Comparison of ENCODE assay signal across 9 mouse cellular contexts in the genomic region with DNA sequence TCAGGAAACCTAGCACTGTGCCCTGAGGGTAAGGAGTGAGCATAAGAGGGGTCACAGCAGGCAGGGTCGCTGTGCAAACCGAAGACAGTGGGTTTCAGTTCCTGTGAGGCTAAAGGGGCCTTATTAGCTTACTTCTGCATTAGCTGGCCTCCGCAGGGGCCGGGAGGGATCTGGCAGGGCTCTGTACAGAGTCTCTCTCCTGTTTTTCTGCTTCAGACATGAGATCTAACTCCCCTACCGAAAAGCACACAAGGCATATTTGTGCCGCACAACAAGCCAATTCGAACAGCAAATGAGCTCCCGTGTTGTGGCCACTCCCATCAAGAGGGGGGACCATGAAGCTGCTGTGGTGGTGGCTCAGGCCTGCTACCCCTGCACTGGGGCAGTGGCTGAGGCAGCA. TPM values are rescaled to one million over a fixed set of nuclear protein-coding genes. Genes with fewer than 3 reads are reported as not detected.
DNase-seq lines count a peak whose midpoint lies in the region; ATAC-seq lines count a peak whose summit lies in the region.
"Had no signal": no experiment of that assay in that cellular context is flagged by ENCODE, and none has a peak within 500 bp of the region (broad histone marks: within the 10 kb centered on the region; RNA-seq: fewer than 3 reads in every experiment).

No protein-coding gene starts in this region.

- peak overlapping the region; percentile 65 for H3K9ac ChIP-seq in heart, embryonic 13.5 days
- H3K9ac ChIP-seq in limb, embryonic 13.5 days = no peak overlapping the region

- H3K4me3 ChIP-seq in heart, embryonic 13.5 days = peak overlapping the region; percentile 29; the same call in 1 of the 2 replicates
- H3K4me3 ChIP-seq in limb, embryonic 13.5 days = no peak overlapping the region
- H3K4me3 ChIP-seq: erythroblast, embryonic 14.5 days had no signal

- H3K27ac ChIP-seq in heart, embryonic 13.5 days (replicated peaks) = peak overlapping the region; percentile 29
- no peak overlapping the region; the same call in 1 of the 2 replicates for H3K27ac ChIP-seq in limb, embryonic 13.5 days

- DNase-seq in heart, postnatal 4 days = no peak
- DNase-seq in thymus, postnatal 0 days (ENCODE audit: low spot score) = peak; percentile 34
- no peak for DNase-seq in thymus, postnatal 10 days (ENCODE audit: low spot score in 2 of 2)
- DNase-seq in frontal cortex, postnatal 10 days (ENCODE audit: low spot score in 2 of 2) = no peak
- DNase-seq in testis, postnatal 10 days (ENCODE audit: low spot score) = no peak

- peak overlapping the region; percentile 54 for H3K4me2 ChIP-seq in heart, embryonic 13.5 days
- peak overlapping the region; percentile 38 for H3K4me2 ChIP-seq in limb, embryonic 13.5 days (replicated peaks)

- H3K4me1 ChIP-seq in heart, embryonic 13.5 days = peaks cover 74% of the 10 kb centered on the region
- H3K4me1 ChIP-seq in limb, embryonic 13.5 days = peaks cover 41% of the 10 kb centered on the region

- no peaks in the 10 kb centered on the region for H3K9me3 ChIP-seq in heart, embryonic 13.5 days
- H3K9me3 ChIP-seq in limb, embryonic 13.5 days = no peaks in the 10 kb centered on the region

- no peak for ATAC-seq in heart, embryonic 13.5 days (ENCODE audit: extremely low read depth, insufficient number of reproducible peaks, low FRiP score, low TSS enrichment)
- no peak for ATAC-seq in limb, embryonic 13.5 days (ENCODE audit: low FRiP score, low read depth)
- no peak; the same call in 1 of the 2 replicates for ATAC-seq in megakaryocyte progenitor cell, adult 5-6 weeks (replicated peaks; ENCODE audit: poor library complexity)

- H3K27me3 ChIP-seq in heart, embryonic 13.5 days (replicated peaks) = peaks cover 3% of the 10 kb centered on the region; the same call in 1 of the 2 replicates
- no peaks in the 10 kb centered on the region for H3K27me3 ChIP-seq in limb, embryonic 13.5 days

- no peaks in the 10 kb centered on the region for H3K36me3 ChIP-seq in heart, embryonic 13.5 days
- H3K36me3 ChIP-seq in limb, embryonic 13.5 days = no peaks in the 10 kb centered on the region

- WGBS in heart, embryonic 13.5 days = 36% methylated on average over 8 of the region's 8 CpGs
- WGBS in limb, embryonic 13.5 days = 21% methylated on average over 8 of the region's 8 CpGs

RNA-seq across cellular contexts. Expression of gene Tha1, which starts 5.6 kb away (rescaled TPM):
- polyA plus RNA-seq in heart, embryonic 13.5 days (2015; fragmentation: Nextera tagmentation; extraction: Ambion mirVana) = 4.6 and 5.4 TPM in 2 replicates
- total RNA-seq in heart, postnatal 4 days (2021) = 1 to 10 TPM; 3.3 to 4.0 TPM
- 9.0 and 9.4 TPM in 2 replicates for polyA plus RNA-seq in thymus, postnatal 0 days (2015; fragmentation: Nextera tagmentation; extraction: Ambion mirVana)
- polyA plus RNA-seq in limb, embryonic 13.5 days (2015; fragmentation: Nextera tagmentation; extraction: Ambion mirVana) = 3.4 and 3.6 TPM in 2 replicates
- total RNA-seq in megakaryocyte progenitor cell, adult 5-6 weeks (2015) = 2.9 and 4.1 TPM in 2 replicates
- total RNA-seq in megakaryocyte progenitor cell, adult 5-6 weeks (2017) = 3.1 and 4.6 TPM in 2 replicates

RNA-seq across cellular contexts. Expression of gene Tmem235, which starts 18.3 kb away (rescaled TPM):
- not detected in 2 replicates for polyA plus RNA-seq in heart, embryonic 13.5 days (2015; fragmentation: Nextera tagmentation; extraction: Ambion mirVana)
- total RNA-seq in heart, postnatal 4 days (2021) = under 1 TPM in 1 of 2 experiments, not detected in 1; 0.18 TPM
- not detected in 2 replicates for polyA plus RNA-seq in thymus, postnatal 0 days (2015; fragmentation: Nextera tagmentation; extraction: Ambion mirVana)
- polyA plus RNA-seq in limb, embryonic 13.5 days (2015; fragmentation: Nextera tagmentation; extraction: Ambion mirVana) = not detected in 2 replicates
- not detected in 2 replicates for total RNA-seq in megakaryocyte progenitor cell, adult 5-6 weeks (2015)
- total RNA-seq in megakaryocyte progenitor cell, adult 5-6 weeks (2017) = not detected in 2 replicates
- polyA plus RNA-seq: erythroblast, embryonic 14.5 days had no signal

RNA-seq across cellular contexts. Expression of gene Birc5, which starts 29.8 kb away (rescaled TPM):
- 228 and 260 TPM in 2 replicates for polyA plus RNA-seq in heart, embryonic 13.5 days (2015; fragmentation: Nextera tagmentation; extraction: Ambion mirVana)
- 10 to 100 TPM; 63.1 to 69.1 TPM for total RNA-seq in heart, postnatal 4 days (2021)
- polyA plus RNA-seq in thymus, postnatal 0 days (2015; fragmentation: Nextera tagmentation; extraction: Ambion mirVana) = 457 and 480 TPM in 2 replicates
- 307 and 322 TPM in 2 replicates for polyA plus RNA-seq in limb, embryonic 13.5 days (2015; fragmentation: Nextera tagmentation; extraction: Ambion mirVana)
- total RNA-seq in megakaryocyte progenitor cell, adult 5-6 weeks (2015) = 179 and 200 TPM in 2 replicates
- 183 and 213 TPM in 2 replicates for total RNA-seq in megakaryocyte progenitor cell, adult 5-6 weeks (2017)

RNA-seq across cellular contexts. Expression of gene Tk1, which starts 53.0 kb away (rescaled TPM):
- polyA plus RNA-seq in heart, embryonic 13.5 days (2015; fragmentation: Nextera tagmentation; extraction: Ambion mirVana) = 97.6 and 109 TPM in 2 replicates
- 10 to 100 TPM; 93.1 to 99.2 TPM for total RNA-seq in heart, postnatal 4 days (2021)
- 119 and 133 TPM in 2 replicates for polyA plus RNA-seq in thymus, postnatal 0 days (2015; fragmentation: Nextera tagmentation; extraction: Ambion mirVana)
- polyA plus RNA-seq in limb, embryonic 13.5 days (2015; fragmentation: Nextera tagmentation; extraction: Ambion mirVana) = 133 and 137 TPM in 2 replicates
- total RNA-seq in megakaryocyte progenitor cell, adult 5-6 weeks (2015) = 186 and 198 TPM in 2 replicates
- 94.8 and 108 TPM in 2 replicates for total RNA-seq in megakaryocyte progenitor cell, adult 5-6 weeks (2017)

RNA-seq across cellular contexts. Expression of gene Afmid, which starts 53.2 kb away (rescaled TPM):
- polyA plus RNA-seq in heart, embryonic 13.5 days (2015; fragmentation: Nextera tagmentation; extraction: Ambion mirVana) = 12.6 and 12.7 TPM in 2 replicates
- total RNA-seq in heart, postnatal 4 days (2021) = 10 to 100 TPM; 15.3 to 15.5 TPM
- polyA plus RNA-seq in thymus, postnatal 0 days (2015; fragmentation: Nextera tagmentation; extraction: Ambion mirVana) = 6.5 and 6.9 TPM in 2 replicates
- 5.6 and 6.2 TPM in 2 replicates for polyA plus RNA-seq in limb, embryonic 13.5 days (2015; fragmentation: Nextera tagmentation; extraction: Ambion mirVana)
- 0.85 and 1.5 TPM in 2 replicates for total RNA-seq in megakaryocyte progenitor cell, adult 5-6 weeks (2015)
- 2.6 and 3.0 TPM in 2 replicates for total RNA-seq in megakaryocyte progenitor cell, adult 5-6 weeks (2017)
